Mouse (Mus musculus) olfactory bulb, adult 2 months (tissue): Measurements from ENCODE around the gene Psmd8. TPM values are rescaled to one million over a fixed set of nuclear protein-coding genes. Genes with fewer than 3 reads are reported as not detected.
"Not testable (repeated sequence)": the region's sequence is repeated elsewhere in the genome, so short reads cannot be mapped to it uniquely, and the experiment has no call there.

Source experiments
- H3K27ac ChIP-seq: fragments of 200-500 bp; 2 replicates; pipeline ENCODE4 v1.5.1; 2012; ENCODE audit warnings: low read depth, low read length; ENCODE audit not compliant: insufficient read depth
- H3K4me1 ChIP-seq: fragments of 200-500 bp; 2 replicates; pipeline ENCODE4 v1.6.1; 2012; ENCODE audit warnings: low read length; ENCODE audit not compliant: control insufficient read depth, insufficient read depth
- H3K4me3 ChIP-seq: fragments of 200-500 bp; 2 replicates; pipeline ENCODE4 v1.5.1; 2012; ENCODE audit warnings: mild to moderate bottlenecking, low read depth, low read length, moderate library complexity; ENCODE audit not compliant: insufficient read depth
- CTCF ChIP-seq: fragments of 200-500 bp; IDR thresholded peaks from 2 replicates; pipeline ENCODE4 v1.5.1; 2012; ENCODE audit warnings: low read depth, mild to moderate bottlenecking, low read length, moderate library complexity; ENCODE audit not compliant: insufficient read depth
- POLR2A ChIP-seq: fragments of 200-500 bp; IDR thresholded peaks from 2 replicates; pipeline ENCODE4 v1.6.1; 2012; ENCODE audit warnings: mild to moderate bottlenecking, low read depth, low read length, moderate library complexity; ENCODE audit not compliant: insufficient read depth
- WGBS: fragments of 180-500 bp; shearing (Covaris S2); methylation state at CpG from one replicate; pipeline ENCODE4 v1.1.7; 2018; 5-methylcytosine and 5-hydroxymethylcytosine counted together
- polyA plus RNA-seq: library from polyadenylated mRNA; stranded (reverse); fragments of >200 nt; gene quantifications from 2 replicates; pipeline ENCODE4 v1.2.4, GENCODE M21; 2012; ENCODE audit warnings: low replicate concordance; ENCODE audit not compliant: missing spikeins, insufficient read depth, insufficient read length

Psmd8 gene
- not detected in 2 replicates for polyA plus RNA-seq

DNA sequence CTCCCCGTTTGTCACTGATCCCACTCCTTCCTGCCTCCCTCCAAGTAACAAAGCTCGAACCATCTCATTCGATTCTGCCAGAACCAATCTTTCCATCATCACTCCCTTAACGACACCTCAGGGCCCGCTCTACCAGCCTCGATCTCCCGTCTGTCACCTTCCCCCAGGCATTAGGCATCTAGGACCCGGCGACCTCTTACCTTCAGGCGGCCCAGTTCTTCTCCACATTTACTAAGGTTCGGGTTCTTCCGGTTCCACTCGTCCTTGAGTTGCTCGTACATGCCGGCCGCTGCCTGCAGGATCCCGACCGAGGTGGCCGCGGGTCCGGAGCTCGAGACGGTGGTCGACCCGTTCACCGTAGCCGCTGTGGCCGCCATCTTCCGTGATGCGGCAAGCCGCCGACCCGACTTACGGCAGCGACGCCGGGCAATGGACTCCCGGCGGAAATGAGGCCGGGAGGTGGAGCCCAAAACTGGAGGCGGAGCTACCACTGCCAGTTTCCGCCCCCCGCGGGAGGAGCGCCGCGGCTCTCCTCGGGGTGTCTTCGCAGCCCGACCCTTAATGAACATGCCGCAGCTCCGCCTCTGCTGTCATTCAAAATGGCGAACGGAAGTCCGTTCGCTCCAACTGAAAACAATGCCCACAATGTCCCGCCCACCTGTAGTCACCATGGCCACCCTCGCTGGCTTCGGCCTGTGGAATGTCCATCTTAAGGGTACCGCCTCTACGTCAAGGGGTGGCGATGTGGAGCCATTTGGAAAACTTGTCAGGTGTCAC lies at the start of gene Psmd8:
Gene Psmd8 (minus strand): TSS at position 625 of the 777 bp plus-strand sequence.
- H3K27ac ChIP-seq: peak within 1 kb of the TSS; percentile 60; the same call in 1 of the 2 replicates
- TF ChIP-seq CTCF (no peak; the same call in 1 of the 2 replicates), POLR2A (peak; percentile 94)
- peaks cover 8% of the 10 kb centered on the region for H3K4me1 ChIP-seq
- whole genome bisulfite sequencing: under 1% methylated on average over 62 of the region's 62 CpGs
- peak within 1 kb of the TSS; percentile 88 for H3K4me3 ChIP-seq

DNA sequence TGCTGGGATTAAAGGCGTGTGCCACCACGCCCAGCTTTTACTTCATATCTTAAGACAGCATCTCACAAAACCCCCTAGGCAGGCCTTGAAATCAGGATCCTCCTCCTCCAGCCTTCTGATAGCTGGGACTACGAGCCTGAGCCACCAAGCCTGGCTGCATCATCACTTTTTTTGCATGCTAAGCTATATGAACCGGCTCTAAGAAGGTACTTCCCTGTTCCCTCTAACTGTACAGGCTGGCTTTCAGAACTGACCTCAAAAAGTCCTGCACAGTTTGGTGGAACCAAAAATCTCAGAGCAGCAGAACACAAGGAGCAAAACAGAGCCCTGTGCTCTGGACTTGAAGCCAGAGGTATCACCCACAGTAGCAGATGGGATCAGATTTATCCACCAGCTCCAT lies 47.7 kb upstream of the Psmd8 start:
- TF ChIP-seq POLR2A: no peak
- TF ChIP-seq CTCF: no peak
- Histone ChIP-seq H3K4me1 (peaks cover 19% of the 10 kb centered on the region), H3K27ac (no peak overlapping the region), H3K4me3 (no peak overlapping the region)
- 86% methylated on average over 4 of the region's 4 CpGs for WGBS

- WGBS: 79% methylated on average over 13 of the region's 13 CpGs
- Histone ChIP-seq H3K4me3 (no peak overlapping the region), H3K27ac (no peak overlapping the region), H3K4me1 (peaks cover 11% of the 10 kb centered on the region)
- no peak for TF ChIP-seq POLR2A
- TF ChIP-seq CTCF: no peak
Observed at GRCm38 (mm10) chr7:29225520-29225919, 45.0 kb upstream of the Psmd8 start.

- H3K27ac ChIP-seq: no peak overlapping the region
- TF ChIP-seq POLR2A: no peak
- no peak for TF ChIP-seq CTCF
- peak overlapping the region; percentile 9; the same call in 1 of the 2 replicates for H3K4me3 ChIP-seq
- 20% methylated on average over 16 of the region's 16 CpGs for WGBS
- H3K4me1 ChIP-seq: peaks cover 11% of the 10 kb centered on the region
Observed at GRCm38 (mm10) chr7:29224756-29225394, 44.4 kb upstream of the Psmd8 start.

DNA sequence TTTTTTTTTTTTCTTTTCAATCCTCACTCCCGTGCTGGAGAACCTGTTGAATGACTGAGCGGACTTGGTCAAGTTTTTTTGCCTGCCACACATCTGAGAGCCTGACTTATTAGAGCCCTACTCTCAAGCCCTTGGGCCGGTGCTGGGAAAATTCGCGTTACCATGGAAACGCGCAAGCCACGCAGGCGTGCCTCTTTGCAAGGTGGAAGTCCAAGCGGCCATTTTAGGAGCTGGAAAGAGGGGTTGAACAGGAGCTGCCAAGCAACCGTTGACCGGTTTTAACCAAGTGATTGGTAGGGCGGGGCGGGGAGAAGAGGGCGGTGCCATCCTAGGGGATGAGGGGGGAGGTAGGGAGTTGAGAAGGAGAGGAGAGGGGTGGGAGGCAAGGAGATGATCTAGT lies 34.3 kb upstream of the Psmd8 start:
- Histone ChIP-seq H3K27ac (no peak overlapping the region), H3K4me1 (peaks cover 21% of the 10 kb centered on the region), H3K4me3 (no peak overlapping the region)
- TF ChIP-seq POLR2A: no peak
- no peak for TF ChIP-seq CTCF
- WGBS: 56% methylated on average over 15 of the region's 15 CpGs

- WGBS: 70% methylated on average over 2 of the region's 2 CpGs
- no peak for TF ChIP-seq POLR2A
- no peak for TF ChIP-seq CTCF
- Histone ChIP-seq H3K4me1 (peaks cover 21% of the 10 kb centered on the region), H3K27ac (no peak overlapping the region), H3K4me3 (no peak overlapping the region)
Observed at GRCm38 (mm10) chr7:29214236-29214635, 33.7 kb upstream of the Psmd8 start.

DNA sequence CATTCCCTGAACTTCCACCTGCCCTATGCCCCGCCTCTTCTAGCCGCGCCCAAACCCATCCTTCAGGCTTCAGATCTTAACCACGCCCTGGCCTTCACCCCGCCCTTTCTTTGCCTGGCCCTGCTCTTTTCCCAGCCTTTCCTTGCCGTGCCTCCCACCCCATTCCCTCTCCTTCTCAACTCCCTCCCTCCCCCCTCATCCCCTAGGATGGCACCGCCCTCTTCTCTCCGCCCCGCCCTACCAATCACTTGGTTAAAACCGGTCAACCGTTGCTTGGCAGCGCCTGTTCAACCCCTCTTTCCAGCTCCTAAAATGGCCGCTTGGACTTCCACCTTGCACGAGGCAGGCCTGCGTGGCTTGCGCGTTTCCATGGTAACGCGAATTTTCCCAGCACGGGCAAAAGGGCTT lies 33.2 kb upstream of the Psmd8 start, which contains the start of gene Catsperg1:
Gene Catsperg1 (minus strand): TSS at position 361 of the 408 bp plus-strand sequence.
- no peak within 1 kb of the TSS for H3K27ac ChIP-seq
- peaks cover 21% of the 10 kb centered on the region for H3K4me1 ChIP-seq
- TF ChIP-seq POLR2A (no peak), CTCF (no peak)
- WGBS: 4% methylated on average over 20 of the region's 20 CpGs
- H3K4me3 ChIP-seq: peak within 1 kb of the TSS; percentile 28

- peak overlapping the region; percentile 28 for H3K4me3 ChIP-seq
- H3K27ac ChIP-seq: not testable (repeated sequence)
- WGBS: 29% methylated on average over 40 of the region's 40 CpGs
- peaks cover 21% of the 10 kb centered on the region for H3K4me1 ChIP-seq
Observed at GRCm38 (mm10) chr7:29212775-29213560, 32.5 kb upstream of the Psmd8 start.
